Mouse (Mus musculus): ENCODE results near the gene Gm7849. TPM values are rescaled to one million over a fixed set of nuclear protein-coding genes. Genes with fewer than 3 reads are reported as not detected.
"Not testable (repeated sequence)": the region's sequence is repeated elsewhere in the genome, so short reads cannot be mapped to it uniquely, and the experiment has no call there.

Gene Gm7849
- total RNA-seq (2021), result not detected

DNA sequence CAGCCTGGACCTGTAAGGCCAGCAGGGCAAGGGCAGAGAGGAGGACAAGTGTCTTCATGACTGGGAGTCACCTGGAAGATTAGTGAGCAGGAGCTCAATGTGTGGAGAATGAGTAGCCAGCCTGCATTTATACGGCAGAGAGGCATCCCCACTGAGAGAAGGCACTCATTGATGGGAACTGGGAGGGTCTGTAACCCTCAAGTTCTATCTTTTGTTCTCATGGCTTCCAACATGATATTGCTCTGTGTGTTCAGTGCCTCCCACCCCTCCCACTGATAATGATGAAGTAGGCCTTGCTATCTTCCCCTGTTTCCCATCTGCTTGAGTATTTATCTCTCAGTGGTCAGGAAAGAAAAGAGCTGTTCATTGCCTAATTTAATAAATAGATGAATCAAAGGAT is at the start of gene Gm7849:
TSS of gene Gm7849 (minus strand) at position 101 of the 400 bp plus-strand sequence.
- DNase-seq, result not testable (repeated sequence)

DNA sequence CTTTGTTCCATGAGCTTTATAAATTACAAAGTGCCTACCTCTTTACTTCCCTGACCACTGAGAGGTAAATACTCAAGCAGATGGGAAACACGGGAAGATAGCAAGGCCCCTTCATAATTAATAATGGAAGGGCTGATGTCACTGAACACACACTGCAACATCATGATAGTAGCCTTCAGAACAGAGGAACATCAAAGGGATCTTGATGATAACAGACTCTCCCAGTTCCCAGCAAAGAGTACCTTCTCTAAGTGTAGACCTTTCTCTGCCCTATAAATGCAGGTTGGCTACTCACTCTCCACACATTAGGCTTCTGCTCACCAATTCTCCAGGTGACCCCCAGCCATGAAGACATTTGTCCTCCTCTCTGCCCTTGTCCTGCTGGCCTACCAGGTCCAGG is 29.2 kb downstream of the Gm7849 start, which contains the start of gene Defa36:
TSS of gene Defa36 (plus strand) at position 301 of the 400 bp plus-strand sequence.
- not testable (repeated sequence) for DNase-seq

Other genes starting within 250 kb of the Gm7849 start
- gene Gm15292, start 206.8 kb downstream of the Gm7849 start, total RNA-seq (2021), result not detected
- gene Defa27, start 141.0 kb downstream of the Gm7849 start, total RNA-seq (2021), result not detected
- gene Defa29, start 129.5 kb downstream of the Gm7849 start, total RNA-seq (2021), result not detected
- gene Defa2, start 78.0 kb downstream of the Gm7849 start, total RNA-seq (2021), result not detected
- gene Defa33, start 64.7 kb downstream of the Gm7849 start, total RNA-seq (2021), result not detected
- not detected for gene Defa36, start 29.1 kb downstream of the Gm7849 start, total RNA-seq (2021)
- gene Defa20, start 52.7 kb upstream of the Gm7849 start, total RNA-seq (2021), result not detected
- gene Defa32, start 72.5 kb upstream of the Gm7849 start, total RNA-seq (2021), result not detected
- not detected for gene Defa37, start 108.8 kb upstream of the Gm7849 start, total RNA-seq (2021)
- gene Defa28, start 126.4 kb upstream of the Gm7849 start, total RNA-seq (2021), result not detected
- not detected for gene Gm7861, start 137.9 kb upstream of the Gm7849 start, total RNA-seq (2021)
- not detected for gene Defa26, start 161.6 kb upstream of the Gm7849 start, total RNA-seq (2021)
- gene Defa17, start 199.2 kb upstream of the Gm7849 start, total RNA-seq (2021), result not detected
- gene Defa34, start 209.2 kb upstream of the Gm7849 start, total RNA-seq (2021), result not detected
- not detected for gene AY761184, start 247.1 kb upstream of the Gm7849 start, total RNA-seq (2021)